Mouse (Mus musculus) embryo, embryonic 11.5 days (tissue): Measurements from ENCODE around the gene Efna4.

Experiments used
- DNase-seq: peaks from one replicate; pipeline ENCODE4 v3.0.0-alpha.2; 2012; ENCODE audit warnings: low read depth, low spot score

Efna4 gene

GRCm38 (mm10) chr3:89308089-89308488, 29.7 kb downstream of the Efna4 start:
- DNase-seq: peak; percentile 64

GRCm38 (mm10) chr3:89305551-89306325, 32.1 kb downstream of the Efna4 start:
- no peak for DNase-seq

- DNase-seq: no peak
Observed at GRCm38 (mm10) chr3:89305105-89305504, 32.7 kb downstream of the Efna4 start.

GRCm38 (mm10) chr3:89304440-89304839, 33.4 kb downstream of the Efna4 start:
- DNase-seq: no peak

- no peak for DNase-seq
Observed at GRCm38 (mm10) chr3:89300514-89300913, 37.3 kb downstream of the Efna4 start.

GRCm38 (mm10) chr3:89300071-89300470, 37.8 kb downstream of the Efna4 start:
- DNase-seq: no peak

- no peak for DNase-seq
Observed at GRCm38 (mm10) chr3:89299499-89299898, 38.3 kb downstream of the Efna4 start.

GRCm38 (mm10) chr3:89298908-89299307, 38.9 kb downstream of the Efna4 start:
- DNase-seq: no peak

GRCm38 (mm10) chr3:89296761-89297396, 40.9 kb downstream of the Efna4 start:
- no peak for DNase-seq

GRCm38 (mm10) chr3:89295685-89296230, 42.1 kb downstream of the Efna4 start:
- no peak for DNase-seq

- DNase-seq: no peak
Observed at GRCm38 (mm10) chr3:89294195-89294594, 43.6 kb downstream of the Efna4 start.

- no peak for DNase-seq
Observed at GRCm38 (mm10) chr3:89293247-89293918, 44.4 kb downstream of the Efna4 start.

GRCm38 (mm10) chr3:89292303-89292702, 45.5 kb downstream of the Efna4 start:
- DNase-seq: no peak

- no peak for DNase-seq
Observed at GRCm38 (mm10) chr3:89291874-89292273, 46.0 kb downstream of the Efna4 start.

GRCm38 (mm10) chr3:89288503-89288928, 49.3 kb downstream of the Efna4 start:
- no peak for DNase-seq

- no peak for DNase-seq
Observed at GRCm38 (mm10) chr3:89287286-89287685, 50.5 kb downstream of the Efna4 start.

GRCm38 (mm10) chr3:89285526-89285925, 52.3 kb downstream of the Efna4 start:
- DNase-seq: no peak

- no peak for DNase-seq
Observed at GRCm38 (mm10) chr3:89284261-89284660, 53.6 kb downstream of the Efna4 start.
